Mouse (Mus musculus) lung, adult 2 months (tissue): Measurements from ENCODE around the gene Slc4a4.

Source experiments
- CTCF ChIP-seq: fragments of 200-500 bp; IDR thresholded peaks from 2 replicates; pipeline ENCODE4 v1.5.1; 2011; ENCODE audit warnings: mild to moderate bottlenecking, low read length, control low read depth; ENCODE audit not compliant: insufficient read depth
- POLR2A ChIP-seq: fragments of 200-500 bp; IDR thresholded peaks from 2 replicates; pipeline ENCODE4 v1.6.1; 2011; ENCODE audit warnings: low read depth, mild to moderate bottlenecking, control low read depth, low read length, borderline replicate concordance; ENCODE audit errors: extremely low read depth

GRCm38 (mm10) chr5:89171025-89171718 lies 284.6 kb downstream of the Slc4a4 start:
- TF ChIP-seq CTCF (no peak), POLR2A (no peak)
